11 mouse cellular contexts compared by ENCODE assay signal in genomic region chr2:6484179-6484578, GRCm38 (mm10).
DNase-seq lines count a peak whose midpoint lies in the region; ATAC-seq and TF ChIP-seq lines count a peak whose summit lies in the region.
"Had no signal": no experiment of that assay in that cellular context is flagged by ENCODE, and none has a peak within 500 bp of the region (broad histone marks: within the 10 kb centered on the region; RNA-seq: fewer than 3 reads in every experiment).

No protein-coding gene starts in this region.

- 80% methylated on average over 3 of the region's 3 CpGs for WGBS in forebrain, embryonic 10.5 days
- 80% methylated on average over 3 of the region's 3 CpGs for WGBS in forebrain, embryonic 16.5 days
- 90% methylated on average over 3 of the region's 3 CpGs for WGBS in hindbrain, embryonic 11.5 days
- 84% methylated on average over 3 of the region's 3 CpGs for WGBS in hindbrain, postnatal 0 days
- WGBS in neural tube, embryonic 12.5 days: 85% methylated on average over 3 of the region's 3 CpGs

- no peak for DNase-seq in forebrain, embryonic 10.5 days (ENCODE audit: extremely low spot score, low spot score)
- no peak for DNase-seq in hindbrain, embryonic 11.5 days (ENCODE audit: low spot score)
- no peak for DNase-seq in hindbrain, postnatal 0 days (ENCODE audit: low spot score)
- DNase-seq in neural tube, embryonic 10.5 days (ENCODE audit: extremely low spot score, low spot score): no peak
- no peak for DNase-seq in spleen, postnatal 14 days (ENCODE audit: low spot score in 2 of 2)
- DNase-seq: adrenal gland, postnatal 10 days had no signal

- peak overlapping the region; percentile 59; the same call in 1 of the 2 replicates for H3K27ac ChIP-seq in forebrain, embryonic 10.5 days
- no peak overlapping the region for H3K27ac ChIP-seq in forebrain, embryonic 16.5 days (ENCODE audit: low read length)
- H3K27ac ChIP-seq in hindbrain, embryonic 11.5 days (ENCODE audit: low read depth, low read length): peak overlapping the region; percentile 67; the same call in 1 of the 2 replicates
- no peak overlapping the region for H3K27ac ChIP-seq in hindbrain, postnatal 0 days
- peak overlapping the region; percentile 33 for H3K27ac ChIP-seq in neural tube, embryonic 12.5 days
- H3K27ac ChIP-seq: layer of hippocampus, adult 2 months; liver, embryonic 15.5 days had no signal

- H3K36me3 ChIP-seq in forebrain, embryonic 10.5 days (replicated peaks): no peaks in the 10 kb centered on the region
- no peaks in the 10 kb centered on the region for H3K36me3 ChIP-seq in forebrain, embryonic 16.5 days (ENCODE audit: control insufficient read depth, insufficient read depth)
- no peaks in the 10 kb centered on the region for H3K36me3 ChIP-seq in hindbrain, embryonic 11.5 days (ENCODE audit: control insufficient read depth, insufficient read depth, low read length)
- H3K36me3 ChIP-seq in hindbrain, postnatal 0 days (ENCODE audit: insufficient read depth, low read length): no peaks in the 10 kb centered on the region
- H3K36me3 ChIP-seq in neural tube, embryonic 12.5 days: no peaks in the 10 kb centered on the region
- H3K36me3 ChIP-seq: liver, embryonic 15.5 days had no signal

- H3K4me2 ChIP-seq in forebrain, embryonic 16.5 days (ENCODE audit: low read length): no peak overlapping the region
- H3K4me2 ChIP-seq in hindbrain, embryonic 11.5 days (replicated peaks; ENCODE audit: low read depth, low read length): no peak overlapping the region
- H3K4me2 ChIP-seq in hindbrain, postnatal 0 days (ENCODE audit: low read depth, low read length): no peak overlapping the region
- H3K4me2 ChIP-seq in neural tube, embryonic 12.5 days (replicated peaks): no peak overlapping the region
- H3K4me2 ChIP-seq: liver, embryonic 15.5 days had no signal

- H3K4me1 ChIP-seq in forebrain, embryonic 10.5 days: peaks cover 24% of the 10 kb centered on the region
- peaks cover 23% of the 10 kb centered on the region for H3K4me1 ChIP-seq in forebrain, embryonic 16.5 days (replicated peaks; ENCODE audit: control insufficient read depth, insufficient read depth, low read length)
- peaks cover 4% of the 10 kb centered on the region; the same call in 1 of the 2 replicates for H3K4me1 ChIP-seq in hindbrain, embryonic 11.5 days (replicated peaks; ENCODE audit: control insufficient read depth, insufficient read depth, low read length)
- H3K4me1 ChIP-seq in hindbrain, postnatal 0 days (ENCODE audit: insufficient read depth, low read length): peaks cover 13% of the 10 kb centered on the region
- peaks cover 26% of the 10 kb centered on the region for H3K4me1 ChIP-seq in neural tube, embryonic 12.5 days
- H3K4me1 ChIP-seq: liver, embryonic 15.5 days had no signal

- H3K9me3 ChIP-seq in forebrain, embryonic 10.5 days: no peaks in the 10 kb centered on the region
- H3K9me3 ChIP-seq in forebrain, embryonic 16.5 days (ENCODE audit: control insufficient read depth, low read length): no peaks in the 10 kb centered on the region
- H3K9me3 ChIP-seq in hindbrain, embryonic 11.5 days (ENCODE audit: control insufficient read depth, low read length): no peaks in the 10 kb centered on the region
- no peaks in the 10 kb centered on the region for H3K9me3 ChIP-seq in hindbrain, postnatal 0 days (ENCODE audit: low read length)
- H3K9me3 ChIP-seq in neural tube, embryonic 12.5 days: no peaks in the 10 kb centered on the region
- H3K9me3 ChIP-seq: liver, embryonic 15.5 days had no signal

- no peak for TF ChIP-seq CTCF in hindbrain, postnatal 0 days (IDR thresholded peaks at IDR 0.05; ENCODE audit: low read depth)

- no peaks in the 10 kb centered on the region for H3K27me3 ChIP-seq in forebrain, embryonic 10.5 days (ENCODE audit: poor library complexity, severe bottlenecking)
- H3K27me3 ChIP-seq in forebrain, embryonic 16.5 days (replicated peaks; ENCODE audit: control insufficient read depth, insufficient read depth, low read length): no peaks in the 10 kb centered on the region
- no peaks in the 10 kb centered on the region for H3K27me3 ChIP-seq in hindbrain, embryonic 11.5 days (ENCODE audit: control insufficient read depth, insufficient read depth, low read length)
- no peaks in the 10 kb centered on the region for H3K27me3 ChIP-seq in hindbrain, postnatal 0 days (ENCODE audit: insufficient read depth, low read length)
- H3K27me3 ChIP-seq in neural tube, embryonic 12.5 days (replicated peaks): no peaks in the 10 kb centered on the region
- H3K27me3 ChIP-seq: liver, embryonic 15.5 days had no signal

- no peak overlapping the region for H3K9ac ChIP-seq in forebrain, embryonic 16.5 days (replicated peaks; ENCODE audit: low read depth, low read length)
- H3K9ac ChIP-seq in hindbrain, embryonic 11.5 days (ENCODE audit: low read depth, low read length): no peak overlapping the region
- H3K9ac ChIP-seq in hindbrain, postnatal 0 days (replicated peaks; ENCODE audit: low read length): no peak overlapping the region
- no peak overlapping the region for H3K9ac ChIP-seq in neural tube, embryonic 12.5 days
- H3K9ac ChIP-seq: liver, embryonic 15.5 days had no signal

- ATAC-seq in forebrain, embryonic 16.5 days: no peak
- ATAC-seq in hindbrain, embryonic 11.5 days (ENCODE audit: low FRiP score): no peak; the same call in 1 of the 2 replicates
- no peak for ATAC-seq in hindbrain, postnatal 0 days
- ATAC-seq in neural tube, embryonic 12.5 days (ENCODE audit: low FRiP score, low read depth): peak; percentile 38; the same call in 1 of the 2 replicates
- ATAC-seq in megakaryocyte-erythroid progenitor cell, adult 5-6 weeks (replicated peaks; ENCODE audit: low FRiP score, low TSS enrichment, poor library complexity, severe bottlenecking): no peak

- H3K4me3 ChIP-seq in forebrain, embryonic 10.5 days: no peak overlapping the region
- H3K4me3 ChIP-seq in forebrain, embryonic 16.5 days (replicated peaks; ENCODE audit: low read length): no peak overlapping the region
- H3K4me3 ChIP-seq in hindbrain, embryonic 11.5 days (ENCODE audit: low read depth, low read length): no peak overlapping the region
- H3K4me3 ChIP-seq in hindbrain, postnatal 0 days (ENCODE audit: low read length): no peak overlapping the region
- H3K4me3 ChIP-seq in neural tube, embryonic 12.5 days: no peak overlapping the region
- H3K4me3 ChIP-seq: layer of hippocampus, adult 2 months; liver, embryonic 15.5 days had no signal

Comparison
In these comparisons a context has a peak if more than half of its experiments do, and no peak if none do; other contexts are left out.
1. H3K27ac ChIP-seq: peak in forebrain, embryonic 10.5 days (single experiment), hindbrain, embryonic 11.5 days (single experiment) and neural tube, embryonic 12.5 days (single experiment); none in forebrain, embryonic 16.5 days (single experiment) and hindbrain, postnatal 0 days (single experiment).